Mouse (Mus musculus) limb, embryonic 12.5 days (tissue): ENCODE measurements around the gene Wipf2. TPM values are rescaled to one million over a fixed set of nuclear protein-coding genes. Genes with fewer than 3 reads are reported as not detected.

Source experiments
- ATAC-seq: fragments of 200-750 bp; cut with Nextera tagmentation; 2 replicates; pipeline ENCODE4 v1.8.0; 2017; ENCODE audit warnings: low read depth, moderate TSS enrichment; ENCODE audit not compliant: insufficient number of reproducible peaks, insufficient read depth, low FRiP score, low TSS enrichment
- H3K27ac ChIP-seq: fragments of 300-500 bp; sonication (generic); 2 replicates; pipeline ENCODE4 v1.5.1; 2016; ENCODE audit warnings: mild to moderate bottlenecking, moderate library complexity
- H3K27me3 ChIP-seq: fragments of 300-500 bp; sonication (generic); 2 replicates; pipeline ENCODE4 v1.6.1; 2016; ENCODE audit warnings: mild to moderate bottlenecking, moderate library complexity
- H3K36me3 ChIP-seq: fragments of 300-500 bp; sonication (generic); 2 replicates; pipeline ENCODE4 v1.6.1; 2016; ENCODE audit warnings: mild to moderate bottlenecking, moderate library complexity
- H3K4me1 ChIP-seq: fragments of 300-500 bp; sonication (generic); replicated peaks from 2 replicates; pipeline ENCODE4 v1.6.1; 2016
- H3K4me2 ChIP-seq: fragments of 300-500 bp; sonication (generic); 2 replicates; pipeline ENCODE4 v1.6.1; 2016; ENCODE audit warnings: mild to moderate bottlenecking, moderate library complexity
- H3K4me3 ChIP-seq: fragments of 300-500 bp; sonication (generic); replicated peaks from 2 replicates; pipeline ENCODE4 v1.5.1; 2016; ENCODE audit warnings: mild to moderate bottlenecking
- H3K9ac ChIP-seq: fragments of 300-500 bp; sonication (generic); replicated peaks from 2 replicates; pipeline ENCODE4 v1.6.1; 2016; ENCODE audit warnings: mild to moderate bottlenecking, moderate library complexity
- H3K9me3 ChIP-seq: fragments of 300-500 bp; sonication (generic); 2 replicates; pipeline ENCODE4 v1.6.1; 2016; ENCODE audit warnings: mild to moderate bottlenecking, moderate library complexity
- WGBS: fragments of 180-500 bp; shearing (Covaris S2); methylation state at CpG from one replicate; pipeline ENCODE4 v1.1.7; 2016; 5-methylcytosine and 5-hydroxymethylcytosine counted together
- polyA plus RNA-seq: library from polyadenylated mRNA; unstranded; fragments of >200 nt; fragmentation: Nextera tagmentation; extraction: Ambion mirVana; gene quantifications from 2 replicates; pipeline ENCODE4 v1.2.1, GENCODE M21; 2016

Gene Wipf2
- polyA plus RNA-seq, 1 experiment from 2014 or later, result 5.8 TPM

DNA sequence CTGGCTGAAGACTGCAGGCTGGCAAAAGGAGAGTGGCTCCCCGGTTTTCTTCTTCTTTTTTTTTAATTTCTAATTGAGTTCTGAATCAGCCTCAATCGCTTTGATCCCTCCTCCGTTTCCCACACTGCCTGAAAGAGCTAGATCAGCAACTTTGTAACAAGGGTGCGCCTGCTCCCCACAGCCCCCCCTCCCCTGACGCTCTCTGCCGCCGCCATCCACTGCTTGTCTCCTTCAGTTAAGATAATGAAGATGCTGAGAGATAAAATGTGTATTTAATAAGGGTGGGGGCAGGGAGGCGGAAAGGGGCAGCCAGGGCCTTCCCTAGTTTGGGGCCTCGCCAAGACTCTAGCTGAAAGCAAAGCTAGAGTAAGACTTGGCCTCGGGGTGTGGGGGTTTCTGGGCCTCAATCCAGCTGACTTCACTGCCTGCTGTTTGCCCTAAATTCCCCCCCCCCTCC, 61.9 kb downstream of the Wipf2 start:
- Histone ChIP-seq H3K27ac (peak overlapping the region; percentile 96), H3K27me3 (no peaks in the 10 kb centered on the region), H3K9me3 (no peaks in the 10 kb centered on the region), H3K36me3 (peaks cover 11% of the 10 kb centered on the region; the same call in 1 of the 2 replicates), H3K4me1 (peaks cover 83% of the 10 kb centered on the region), H3K4me2 (peak overlapping the region; percentile 47), H3K4me3 (0 out of 2 replicates have a peak overlapping the region, but pooled peaks have one; percentile 16), H3K9ac (peak overlapping the region; percentile 18; the same call in 1 of the 2 replicates)
- 5% methylated on average over 10 of the region's 10 CpGs for WGBS
- no peak for ATAC-seq

DNA sequence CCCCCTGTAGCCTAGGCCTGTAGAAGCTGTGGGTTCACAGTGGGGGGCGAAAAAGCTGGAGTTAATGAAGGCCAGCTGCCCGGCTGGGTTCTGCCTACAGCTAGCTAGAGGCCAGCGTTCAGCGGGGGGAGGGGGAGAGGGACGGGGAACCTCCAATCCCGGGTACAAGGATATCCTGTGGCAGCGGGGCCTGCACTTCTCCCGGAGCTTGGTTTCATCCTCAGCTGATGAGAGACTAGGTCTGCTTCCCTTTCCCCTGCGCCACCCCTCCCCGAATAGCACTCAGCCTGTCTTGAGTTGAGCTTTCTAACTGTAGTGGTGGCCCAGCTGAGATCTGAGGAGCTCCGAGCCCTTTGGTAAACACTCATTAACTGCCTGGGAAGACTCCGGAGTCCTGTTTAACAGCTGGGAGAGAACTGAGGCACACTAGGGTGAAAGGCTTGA, 62.5 kb downstream of the Wipf2 start:
- peaks cover 89% of the 10 kb centered on the region for H3K4me1 ChIP-seq
- no peaks in the 10 kb centered on the region for H3K9me3 ChIP-seq
- H3K9ac ChIP-seq, result peak overlapping the region; percentile 18; the same call in 1 of the 2 replicates
- peaks cover 6% of the 10 kb centered on the region; the same call in 1 of the 2 replicates for H3K36me3 ChIP-seq
- no peaks in the 10 kb centered on the region for H3K27me3 ChIP-seq
- peak overlapping the region; percentile 16; the same call in 1 of the 2 replicates for H3K4me3 ChIP-seq
- H3K27ac ChIP-seq, result peak overlapping the region; percentile 96
- WGBS, result 5% methylated on average over 12 of the region's 12 CpGs
- H3K4me2 ChIP-seq, result peak overlapping the region; percentile 47
- ATAC-seq, result peak; percentile 18; the same call in 1 of the 2 replicates

DNA sequence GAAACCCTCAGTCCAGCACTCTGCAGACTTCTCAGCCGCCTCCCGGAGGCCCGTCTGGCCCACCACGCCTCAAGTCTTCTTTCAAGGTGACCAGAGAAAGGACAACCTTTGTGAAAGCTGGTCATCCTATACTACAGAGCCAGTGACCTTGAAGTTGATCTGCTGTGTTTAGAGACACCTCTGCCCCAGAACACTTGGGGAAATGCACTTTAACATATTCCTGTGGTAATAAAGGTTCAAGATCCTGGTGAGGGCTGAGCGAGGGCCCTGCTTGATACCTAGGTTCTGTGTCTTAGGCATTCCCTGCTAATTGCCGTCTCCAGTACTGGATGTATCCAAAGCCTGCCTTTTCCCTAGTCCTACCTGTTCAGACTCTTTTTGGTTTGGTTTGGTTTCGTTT, 63.1 kb downstream of the Wipf2 start:
- H3K36me3 ChIP-seq, result no peaks in the 10 kb centered on the region; the same call in 1 of the 2 replicates
- H3K27me3 ChIP-seq, result no peaks in the 10 kb centered on the region
- H3K4me2 ChIP-seq, result peak overlapping the region; percentile 47
- H3K27ac ChIP-seq, result peak overlapping the region; percentile 96
- no peak for ATAC-seq
- peaks cover 96% of the 10 kb centered on the region for H3K4me1 ChIP-seq
- 42% methylated on average over 7 of the region's 7 CpGs for WGBS
- H3K9me3 ChIP-seq, result no peaks in the 10 kb centered on the region
- H3K4me3 ChIP-seq, result no peak overlapping the region
- H3K9ac ChIP-seq, result no peak overlapping the region

DNA sequence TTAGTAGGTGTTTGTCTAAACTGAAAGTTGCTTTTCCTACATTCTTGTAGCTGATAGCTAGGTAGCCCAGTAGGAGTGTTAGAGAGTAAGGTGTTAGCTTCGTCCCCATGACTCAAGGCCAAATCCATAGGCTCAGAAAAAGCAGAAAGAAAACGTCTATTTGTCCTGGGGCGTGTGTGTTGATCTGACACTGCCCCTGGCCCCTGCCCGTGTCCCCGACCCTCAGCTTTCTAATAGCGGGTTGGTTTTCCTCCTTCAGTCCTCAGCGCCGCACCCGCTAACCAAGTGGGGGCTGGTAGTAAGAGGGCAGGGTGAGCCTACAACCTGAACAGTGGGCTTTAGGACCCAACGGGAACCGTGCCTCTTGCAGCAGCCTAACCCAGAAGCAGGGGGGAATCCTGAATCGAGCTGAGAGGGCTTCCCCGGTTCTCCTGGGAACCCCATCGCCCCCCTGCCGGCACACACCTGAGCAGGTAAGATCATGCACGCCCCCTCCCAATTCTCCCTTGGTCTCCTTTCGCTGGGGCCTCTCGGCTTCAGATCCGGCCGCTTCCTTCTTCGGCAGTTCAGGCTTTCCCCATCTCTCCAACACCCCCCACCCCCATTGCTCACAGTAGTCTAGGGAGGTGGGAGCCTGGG, 64.1 kb downstream of the Wipf2 start, which contains the start of gene Rara:
TSS of gene Rara (plus strand) at position 381 of the 639 bp plus-strand sequence.
- ATAC-seq, result no peak
- peak within 1 kb of the TSS; percentile 92 for H3K4me2 ChIP-seq

DNA sequence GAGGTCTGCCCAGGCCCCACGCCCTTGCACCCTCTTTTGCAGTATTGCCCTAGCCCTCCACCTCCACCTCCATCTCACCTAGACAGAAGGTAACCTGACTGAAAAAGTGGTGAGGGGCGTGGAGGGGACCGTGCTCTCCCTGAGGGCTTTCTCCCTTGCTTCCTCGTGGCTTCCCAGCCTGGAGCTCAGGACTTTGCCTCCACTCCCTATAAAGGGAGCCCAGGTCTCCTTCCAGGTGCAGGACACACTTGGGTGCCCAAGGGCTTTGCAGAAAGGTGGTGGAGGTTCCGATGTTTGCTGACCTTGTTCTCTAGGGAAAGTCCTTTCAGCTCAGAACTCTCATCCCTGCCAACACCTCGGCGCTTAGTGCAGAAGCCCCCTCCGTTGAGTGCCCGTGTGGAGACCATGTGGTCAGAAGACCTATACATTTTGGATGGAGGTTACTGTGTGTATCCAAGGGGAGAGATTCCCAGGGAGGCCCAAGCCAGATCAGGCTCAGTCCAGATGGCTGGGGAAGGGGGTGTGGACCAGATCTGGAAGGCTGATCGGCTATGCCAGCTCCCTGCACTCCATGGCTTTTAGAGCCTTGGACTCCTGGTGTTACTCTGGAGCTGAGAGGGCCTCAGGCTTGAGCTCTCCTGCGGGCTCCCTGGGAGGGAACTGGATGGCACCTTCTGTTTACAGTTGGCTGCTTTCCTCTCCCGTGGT, 64.9 kb downstream of the Wipf2 start:
- Histone ChIP-seq H3K9me3 (no peaks in the 10 kb centered on the region), H3K36me3 (no peaks in the 10 kb centered on the region), H3K27me3 (no peaks in the 10 kb centered on the region), H3K4me3 (peak overlapping the region; percentile 70), H3K4me1 (peaks cover 97% of the 10 kb centered on the region), H3K4me2 (peak overlapping the region; percentile 92), H3K27ac (peak overlapping the region; percentile 96), H3K9ac (peak overlapping the region; percentile 73)
- 4% methylated on average over 12 of the region's 12 CpGs for WGBS
- no peak for ATAC-seq

More for the DNA sequence above, 64.1 kb downstream of the Wipf2 start, which contains the start of gene Rara:
- no peaks in the 10 kb centered on the region for H3K36me3 ChIP-seq
- peaks cover 97% of the 10 kb centered on the region for H3K4me1 ChIP-seq
- 6% methylated on average over 21 of the region's 21 CpGs for WGBS
- H3K27me3 ChIP-seq, result no peaks in the 10 kb centered on the region
- peak within 1 kb of the TSS; percentile 73 for H3K9ac ChIP-seq
- H3K4me3 ChIP-seq, result peak within 1 kb of the TSS; percentile 70
- peak within 1 kb of the TSS; percentile 96 for H3K27ac ChIP-seq
- H3K9me3 ChIP-seq, result no peaks in the 10 kb centered on the region

DNA sequence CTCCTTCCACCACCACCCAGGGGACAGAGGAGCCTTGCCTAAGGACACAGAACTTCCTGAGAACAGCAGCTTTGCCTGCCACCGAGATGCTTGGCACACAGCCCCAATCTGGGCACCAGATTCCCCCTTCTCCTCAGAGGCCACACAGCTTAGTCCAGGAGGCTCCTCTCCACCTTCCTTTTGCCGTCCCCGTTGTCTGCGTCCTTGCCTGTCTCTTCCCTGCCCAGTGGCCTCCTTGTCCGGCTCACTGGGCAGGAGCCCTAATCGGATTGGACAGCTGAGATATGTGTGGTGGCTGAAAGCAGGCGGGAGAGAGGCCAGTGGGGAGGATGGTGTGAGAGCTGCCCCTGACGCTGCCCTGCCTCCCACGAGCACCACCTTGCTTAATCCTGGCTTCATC, 66.1 kb downstream of the Wipf2 start:
- no peak for ATAC-seq
- H3K4me1 ChIP-seq, result peaks cover 97% of the 10 kb centered on the region
- 14% methylated on average over 9 of the region's 9 CpGs for WGBS
- no peaks in the 10 kb centered on the region for H3K36me3 ChIP-seq
- H3K9me3 ChIP-seq, result no peaks in the 10 kb centered on the region
- peak overlapping the region; percentile 92 for H3K4me2 ChIP-seq
- H3K4me3 ChIP-seq, result peak overlapping the region; percentile 70
- H3K27ac ChIP-seq, result peak overlapping the region; percentile 86
- peak overlapping the region; percentile 46 for H3K9ac ChIP-seq
- H3K27me3 ChIP-seq, result no peaks in the 10 kb centered on the region

GRCm38 (mm10) chr11:98930127-98930601, 66.7 kb downstream of the Wipf2 start:
- Histone ChIP-seq H3K4me3 (peak overlapping the region; percentile 70), H3K27me3 (no peaks in the 10 kb centered on the region), H3K4me2 (peak overlapping the region; percentile 92), H3K36me3 (peaks cover 3% of the 10 kb centered on the region; the same call in 1 of the 2 replicates), H3K27ac (peak overlapping the region; percentile 86), H3K9me3 (no peaks in the 10 kb centered on the region), H3K9ac (peak overlapping the region; percentile 46), H3K4me1 (peaks cover 97% of the 10 kb centered on the region)
- ATAC-seq, result no peak
- WGBS, result 36% methylated on average over 7 of the region's 7 CpGs

GRCm38 (mm10) chr11:98930773-98931512, 67.5 kb downstream of the Wipf2 start:
- peak overlapping the region; percentile 92 for H3K4me2 ChIP-seq
- no peaks in the 10 kb centered on the region for H3K27me3 ChIP-seq
- no peaks in the 10 kb centered on the region for H3K9me3 ChIP-seq
- H3K4me1 ChIP-seq, result peaks cover 96% of the 10 kb centered on the region
- no peak overlapping the region; the same call in 1 of the 2 replicates for H3K4me3 ChIP-seq
- WGBS, result 31% methylated on average over 10 of the region's 10 CpGs
- no peak for ATAC-seq
- peak overlapping the region; percentile 86 for H3K27ac ChIP-seq
- H3K36me3 ChIP-seq, result peaks cover 5% of the 10 kb centered on the region; the same call in 1 of the 2 replicates
- H3K9ac ChIP-seq, result peak overlapping the region; percentile 35; the same call in 1 of the 2 replicates

DNA sequence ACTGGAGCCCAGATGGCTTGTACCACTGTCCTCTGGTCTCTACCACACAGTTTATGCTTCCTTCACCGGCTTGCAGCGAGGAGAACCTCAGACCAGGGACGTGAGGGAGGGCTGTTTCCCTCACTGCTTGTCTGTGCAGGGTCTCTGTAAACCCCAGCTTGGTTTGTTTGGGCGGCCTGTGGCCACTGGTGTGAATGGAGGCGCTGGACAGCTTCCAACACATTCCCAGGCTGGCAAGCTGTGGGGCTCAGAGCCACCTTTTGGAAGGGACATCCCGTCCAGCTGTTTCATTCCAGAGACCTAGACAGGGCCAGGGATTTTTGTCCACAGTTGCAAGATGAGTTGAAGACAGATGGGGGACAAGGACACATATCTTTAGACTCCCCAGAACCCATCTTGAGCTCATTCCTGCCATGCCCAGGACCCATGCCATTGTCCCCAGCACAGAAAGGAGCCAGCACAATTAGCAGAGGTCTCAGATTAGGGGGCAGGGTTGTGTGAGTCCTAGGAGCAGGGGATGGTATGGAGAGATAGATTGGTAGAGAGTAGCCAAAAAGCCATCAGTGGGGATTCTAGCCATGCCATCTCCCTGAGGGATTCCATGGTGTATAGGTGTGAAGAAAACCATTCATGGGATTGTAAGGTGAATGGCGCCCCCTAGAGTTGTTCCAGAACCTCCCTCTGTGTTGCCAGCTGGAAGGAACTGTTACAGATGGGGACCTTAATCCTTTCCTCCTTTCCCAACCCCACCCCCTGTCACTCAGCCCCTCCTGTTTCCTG, 68.3 kb downstream of the Wipf2 start:
- peak overlapping the region; percentile 92 for H3K4me2 ChIP-seq
- no peak overlapping the region for H3K9ac ChIP-seq
- peak overlapping the region; percentile 86 for H3K27ac ChIP-seq
- peaks cover 5% of the 10 kb centered on the region; the same call in 1 of the 2 replicates for H3K36me3 ChIP-seq
- H3K4me1 ChIP-seq, result peaks cover 96% of the 10 kb centered on the region
- 14% methylated on average over 7 of the region's 7 CpGs for WGBS
- ATAC-seq, result no peak
- no peaks in the 10 kb centered on the region for H3K9me3 ChIP-seq
- H3K4me3 ChIP-seq, result no peak overlapping the region
- no peaks in the 10 kb centered on the region for H3K27me3 ChIP-seq
